Mouse (Mus musculus) frontal cortex, postnatal 36 days (tissue): ENCODE measurements at regions not wholly inside any gene's neighbourhood (a gene's known extent, or its start where the extent isn't known, plus 50 kb on each side); places are given as distances from the start of the nearest gene placed in this dataset.

Source experiments
- DNase-seq, 2 experiments: peaks; one replicate each; pipeline ENCODE4 v3.0.0; 2022; ENCODE audit warnings: low spot score in 2 of 2

- no peak for DNase-seq
These were observed 53.8 kb upstream of the Sept5 start for GRCm38 (mm10) chr16:18683556-18683955.

GRCm38 (mm10) chr16:18686044-18686761 lies 56.4 kb upstream of the Sept5 start:
- DNase-seq, result no peak

GRCm38 (mm10) chr16:18686916-18687315 lies 57.2 kb upstream of the Sept5 start:
- DNase-seq, result peak; percentile 57 to 59

- DNase-seq, result peak in 1 of 2 experiments; percentile 25
These were observed 57.6 kb upstream of the Sept5 start for GRCm38 (mm10) chr16:18687367-18687766.

- DNase-seq, result no peak
These were observed 65.8 kb upstream of the Sept5 start for GRCm38 (mm10) chr16:18695596-18695995.

GRCm38 (mm10) chr16:18696074-18696819 lies 66.5 kb upstream of the Sept5 start:
- DNase-seq, result peak; percentile 82 to 86

- DNase-seq, result no peak
These were observed 67.0 kb upstream of the Sept5 start for GRCm38 (mm10) chr16:18696820-18697168.

GRCm38 (mm10) chr16:18704126-18704525 lies 72.5 kb upstream of the Cldn5 start:
- DNase-seq, result no peak

GRCm38 (mm10) chr16:18705028-18705648 lies 71.5 kb upstream of the Cldn5 start:
- DNase-seq, result no peak

- DNase-seq, result no peak
These were observed 65.0 kb upstream of the Cldn5 start for GRCm38 (mm10) chr16:18711637-18712125.

GRCm38 (mm10) chr16:18713017-18713416 lies 63.6 kb upstream of the Cldn5 start:
- no peak for DNase-seq

GRCm38 (mm10) chr16:18715381-18715780 lies 61.3 kb upstream of the Cldn5 start:
- no peak for DNase-seq

- DNase-seq, result no peak
These were observed 58.6 kb upstream of the Cldn5 start for GRCm38 (mm10) chr16:18718040-18718439.

GRCm38 (mm10) chr16:18720433-18721233 lies 56.0 kb upstream of the Cldn5 start:
- no peak for DNase-seq

- DNase-seq, result no peak
These were observed 53.3 kb upstream of the Cldn5 start for GRCm38 (mm10) chr16:18723186-18723843.

GRCm38 (mm10) chr16:18723874-18724273 lies 52.8 kb upstream of the Cldn5 start:
- no peak for DNase-seq

- DNase-seq, result no peak
These were observed 51.9 kb upstream of the Cldn5 start for GRCm38 (mm10) chr16:18724706-18725105.
